Mouse (Mus musculus) spleen, postnatal 36 days (tissue): ENCODE data around the gene Gm20708.
"Not testable (repeated sequence)": the region's sequence is repeated elsewhere in the genome, so short reads cannot be mapped to it uniquely, and the experiment has no call there.

Source experiments
- DNase-seq, 2 experiments: peaks; one replicate each; pipeline ENCODE4 v3.0.0; 2022; ENCODE audit warnings: low spot score in 2 of 2, mixed read lengths in 1 of 2

Gene Gm20708

GRCm38 (mm10) chr11:117832086-117832969, 22.9 kb downstream of the Gm20708 start:
- DNase-seq, result peak; percentile 87 to 91

- not testable (repeated sequence) for DNase-seq
Measured at GRCm38 (mm10) chr11:117833509-117833908, 24.0 kb downstream of the Gm20708 start.

- DNase-seq, result no peak
Measured at GRCm38 (mm10) chr11:117834086-117834485, 24.6 kb downstream of the Gm20708 start.

GRCm38 (mm10) chr11:117836306-117836705, 26.8 kb downstream of the Gm20708 start:
- peak in 1 of 2 experiments; percentile 60 for DNase-seq

GRCm38 (mm10) chr11:117838572-117838971, 29.1 kb downstream of the Gm20708 start:
- peak; percentile 68 to 77 for DNase-seq

- no peak for DNase-seq
Measured at GRCm38 (mm10) chr11:117839021-117839420, 29.6 kb downstream of the Gm20708 start.

GRCm38 (mm10) chr11:117840910-117841309, 31.4 kb downstream of the Gm20708 start:
- no peak for DNase-seq

GRCm38 (mm10) chr11:117843434-117843833, 34.0 kb downstream of the Gm20708 start:
- no peak for DNase-seq

GRCm38 (mm10) chr11:117844997-117845396, 35.5 kb downstream of the Gm20708 start:
- DNase-seq, result no peak

- DNase-seq, result no peak
Measured at GRCm38 (mm10) chr11:117845651-117846050, 36.2 kb downstream of the Gm20708 start.

GRCm38 (mm10) chr11:117846640-117847039, 37.2 kb downstream of the Gm20708 start:
- DNase-seq, result no peak

- no peak for DNase-seq
Measured at GRCm38 (mm10) chr11:117847593-117848215, 38.2 kb downstream of the Gm20708 start.

- DNase-seq, result peak; percentile 74 to 75
Measured at GRCm38 (mm10) chr11:117848271-117848984, 39.0 kb downstream of the Gm20708 start.

- peak; percentile 97 to 98 for DNase-seq
Measured at GRCm38 (mm10) chr11:117848985-117849671, 39.7 kb downstream of the Gm20708 start, which contains the start of gene Birc5. TSS of gene Birc5 (plus strand) at chr11:117849251.

- no peak for DNase-seq
Measured at GRCm38 (mm10) chr11:117852875-117853274, 43.4 kb downstream of the Gm20708 start.

GRCm38 (mm10) chr11:117854241-117854640, 44.8 kb downstream of the Gm20708 start:
- DNase-seq, result no peak

- DNase-seq, result no peak
Measured at GRCm38 (mm10) chr11:117855360-117855759, 45.9 kb downstream of the Gm20708 start.

GRCm38 (mm10) chr11:117855975-117856374, 46.5 kb downstream of the Gm20708 start:
- DNase-seq, result no peak

GRCm38 (mm10) chr11:117857462-117857861, 48.0 kb downstream of the Gm20708 start:
- no peak for DNase-seq

GRCm38 (mm10) chr11:117858392-117858791, 48.9 kb downstream of the Gm20708 start:
- DNase-seq, result no peak

- no peak for DNase-seq
Measured at GRCm38 (mm10) chr11:117860601-117861000, 51.1 kb downstream of the Gm20708 start, which contains the start of gene Tmem235. TSS of gene Tmem235 (plus strand) at chr11:117860752.
